Mouse (Mus musculus) stomach, embryonic 16.5 days (tissue): ENCODE data around the gene Cib2. TPM values are rescaled to one million over a fixed set of nuclear protein-coding genes. Genes with fewer than 3 reads are reported as not detected.

Experiments
- ATAC-seq: fragments of 200-750 bp; cut with Nextera tagmentation; 2 replicates; pipeline ENCODE4 v1.8.0; 2017; ENCODE audit warnings: moderate number of reproducible peaks, moderate TSS enrichment; ENCODE audit not compliant: insufficient read depth, low FRiP score
- H3K27ac ChIP-seq: fragments of 300-500 bp; sonication (generic); 2 replicates; pipeline ENCODE4 v1.5.1; 2014; ENCODE audit warnings: low read length
- H3K27me3 ChIP-seq: fragments of 300-500 bp; sonication (generic); 2 replicates; pipeline ENCODE4 v1.6.1; 2014; ENCODE audit warnings: low read length, control low read depth, mixed read lengths; ENCODE audit not compliant: control insufficient read depth, insufficient read depth
- H3K36me3 ChIP-seq: fragments of 300-500 bp; sonication (generic); 2 replicates; pipeline ENCODE4 v1.6.1; 2014; ENCODE audit warnings: low read length; ENCODE audit not compliant: control insufficient read depth, insufficient read depth
- H3K4me1 ChIP-seq: fragments of 300-500 bp; sonication (generic); 2 replicates; pipeline ENCODE4 v1.6.1; 2014; ENCODE audit warnings: low read length, control low read depth, mixed read lengths; ENCODE audit not compliant: control insufficient read depth, insufficient read depth
- H3K4me2 ChIP-seq: fragments of 300-500 bp; sonication (generic); 2 replicates; pipeline ENCODE4 v1.6.1; 2014; ENCODE audit warnings: low read depth, low read length, mixed read lengths
- H3K4me3 ChIP-seq: fragments of 300-500 bp; sonication (generic); replicated peaks from 2 replicates; pipeline ENCODE4 v1.5.1; 2014; ENCODE audit warnings: mild to moderate bottlenecking, low read length
- H3K9ac ChIP-seq: fragments of 300-500 bp; sonication (generic); 2 replicates; pipeline ENCODE4 v1.6.1; 2014; ENCODE audit warnings: low read length
- H3K9me3 ChIP-seq: fragments of 300-500 bp; sonication (generic); replicated peaks from 2 replicates; pipeline ENCODE4 v1.6.1; 2016; ENCODE audit warnings: low read length, control low read depth; ENCODE audit not compliant: control insufficient read depth
- WGBS: fragments of 180-500 bp; shearing (Covaris S2); extraction: QIAGEN DNeasy Blood & Tissue Kit; methylation state at CpG from one replicate; pipeline ENCODE4 v1.1.7; 2014; 5-methylcytosine and 5-hydroxymethylcytosine counted together
- polyA plus RNA-seq: library from polyadenylated mRNA; unstranded; fragments of >200 nt; fragmentation: Nextera tagmentation; extraction: Ambion mirVana; gene quantifications from 2 replicates; pipeline ENCODE4 v1.2.1, GENCODE M21; 2015

Gene Cib2
- polyA plus RNA-seq, 1 experiment from 2014 or later: 8.5 TPM

- Histone ChIP-seq H3K36me3 (no peaks in the 10 kb centered on the region), H3K9ac (no peak overlapping the region), H3K4me3 (no peak overlapping the region), H3K27me3 (peaks cover 6% of the 10 kb centered on the region; the same call in 1 of the 2 replicates), H3K27ac (no peak overlapping the region), H3K4me1 (0 out of 2 replicates have a peak, but pooled peaks cover 2% of the 10 kb centered on the region), H3K4me2 (no peak overlapping the region), H3K9me3 (no peaks in the 10 kb centered on the region)
- ATAC-seq: no peak
- 77% methylated on average over 8 of the region's 8 CpGs for WGBS
These were observed 1.3 kb downstream of the Cib2 start for GRCm38 (mm10) chr9:54558731-54559130.

- Histone ChIP-seq H3K9ac (no peak overlapping the region), H3K27me3 (peaks cover 6% of the 10 kb centered on the region; the same call in 1 of the 2 replicates), H3K9me3 (no peaks in the 10 kb centered on the region), H3K36me3 (no peaks in the 10 kb centered on the region), H3K4me2 (no peak overlapping the region), H3K4me1 (no peaks in the 10 kb centered on the region), H3K27ac (no peak overlapping the region), H3K4me3 (no peak overlapping the region)
- ATAC-seq: no peak
- WGBS: 64% methylated on average over 2 of the region's 2 CpGs
These were observed 5.0 kb downstream of the Cib2 start for GRCm38 (mm10) chr9:54555044-54555443.

GRCm38 (mm10) chr9:54552409-54552808 is 7.6 kb downstream of the Cib2 start:
- Histone ChIP-seq H3K9me3 (no peaks in the 10 kb centered on the region), H3K27ac (no peak overlapping the region), H3K27me3 (no peaks in the 10 kb centered on the region), H3K4me2 (no peak overlapping the region), H3K9ac (no peak overlapping the region), H3K4me3 (no peak overlapping the region), H3K4me1 (no peaks in the 10 kb centered on the region), H3K36me3 (no peaks in the 10 kb centered on the region)
- 17% methylated on average over 5 of the region's 5 CpGs for WGBS
- 0 out of 2 replicates have a peak, but pooled peaks have one; percentile 9 for ATAC-seq

- Histone ChIP-seq H3K27ac (no peak overlapping the region), H3K4me1 (no peaks in the 10 kb centered on the region), H3K9ac (no peak overlapping the region), H3K9me3 (no peaks in the 10 kb centered on the region), H3K27me3 (no peaks in the 10 kb centered on the region), H3K4me3 (no peak overlapping the region), H3K4me2 (no peak overlapping the region), H3K36me3 (no peaks in the 10 kb centered on the region)
- WGBS: 87% methylated on average over 6 of the region's 6 CpGs
- no peak for ATAC-seq
These were observed 10.6 kb downstream of the Cib2 start for GRCm38 (mm10) chr9:54549433-54549832.

- no peak overlapping the region for H3K9ac ChIP-seq
- H3K36me3 ChIP-seq: no peaks in the 10 kb centered on the region
- no peak overlapping the region for H3K4me3 ChIP-seq
- no peak overlapping the region for H3K4me2 ChIP-seq
- 11% methylated on average over 5 of the region's 5 CpGs for WGBS
- no peaks in the 10 kb centered on the region for H3K9me3 ChIP-seq
- ATAC-seq: no peak; the same call in 1 of the 2 replicates
- no peak overlapping the region for H3K27ac ChIP-seq
- no peaks in the 10 kb centered on the region for H3K4me1 ChIP-seq
- H3K27me3 ChIP-seq: no peaks in the 10 kb centered on the region
These were observed 12.5 kb downstream of the Cib2 start for GRCm38 (mm10) chr9:54547536-54547935.

- H3K36me3 ChIP-seq: no peaks in the 10 kb centered on the region
- no peaks in the 10 kb centered on the region for H3K27me3 ChIP-seq
- WGBS: 82% methylated on average over 4 of the region's 4 CpGs
- no peak overlapping the region for H3K27ac ChIP-seq
- H3K4me1 ChIP-seq: no peaks in the 10 kb centered on the region
- no peak for ATAC-seq
- H3K4me3 ChIP-seq: no peak overlapping the region
- no peak overlapping the region for H3K4me2 ChIP-seq
- no peak overlapping the region for H3K9ac ChIP-seq
- H3K9me3 ChIP-seq: no peaks in the 10 kb centered on the region
These were observed 15.1 kb downstream of the Cib2 start for GRCm38 (mm10) chr9:54544954-54545315.

GRCm38 (mm10) chr9:54544212-54544953 is 15.6 kb downstream of the Cib2 start:
- no peaks in the 10 kb centered on the region for H3K4me1 ChIP-seq
- no peak overlapping the region for H3K4me2 ChIP-seq
- WGBS: 84% methylated on average over 9 of the region's 9 CpGs
- no peaks in the 10 kb centered on the region for H3K36me3 ChIP-seq
- no peak overlapping the region for H3K4me3 ChIP-seq
- ATAC-seq: no peak
- no peaks in the 10 kb centered on the region for H3K9me3 ChIP-seq
- no peak overlapping the region for H3K27ac ChIP-seq
- no peak overlapping the region for H3K9ac ChIP-seq
- no peaks in the 10 kb centered on the region for H3K27me3 ChIP-seq

GRCm38 (mm10) chr9:54540801-54541200 is 19.2 kb downstream of the Cib2 start:
- Histone ChIP-seq H3K4me2 (no peak overlapping the region), H3K4me1 (no peaks in the 10 kb centered on the region), H3K9ac (no peak overlapping the region), H3K36me3 (no peaks in the 10 kb centered on the region), H3K4me3 (no peak overlapping the region), H3K9me3 (no peaks in the 10 kb centered on the region), H3K27ac (no peak overlapping the region), H3K27me3 (no peaks in the 10 kb centered on the region)
- 73% methylated on average over 5 of the region's 5 CpGs for WGBS
- ATAC-seq: no peak

- H3K4me3 ChIP-seq: no peak within 1 kb of the TSS
- H3K27ac ChIP-seq: no peak within 1 kb of the TSS
- no peaks in the 10 kb centered on the region for H3K36me3 ChIP-seq
- no peaks in the 10 kb centered on the region for H3K4me1 ChIP-seq
- WGBS: 92% methylated on average over 14 of the region's 14 CpGs
- H3K27me3 ChIP-seq: no peaks in the 10 kb centered on the region
- no peak within 1 kb of the TSS for H3K9ac ChIP-seq
- H3K4me2 ChIP-seq: no peak within 1 kb of the TSS
- no peaks in the 10 kb centered on the region for H3K9me3 ChIP-seq
- ATAC-seq: no peak
These were observed 21.3 kb downstream of the Cib2 start, which contains the start of gene Sh2d7 for GRCm38 (mm10) chr9:54538684-54539083. Sh2d7 (plus strand) TSS chr9:54538984.
